Mouse (Mus musculus): ENCODE data around the gene Rhbdl1. TPM values are rescaled to one million over a fixed set of nuclear protein-coding genes. Genes with fewer than 3 reads are reported as not detected.
A peak's percentile ranks its signal among the peaks of the same experiment; 100 is the strongest.

Gene Rhbdl1
- polyA plus RNA-seq, 1 experiment = 2.9 TPM

DNA sequence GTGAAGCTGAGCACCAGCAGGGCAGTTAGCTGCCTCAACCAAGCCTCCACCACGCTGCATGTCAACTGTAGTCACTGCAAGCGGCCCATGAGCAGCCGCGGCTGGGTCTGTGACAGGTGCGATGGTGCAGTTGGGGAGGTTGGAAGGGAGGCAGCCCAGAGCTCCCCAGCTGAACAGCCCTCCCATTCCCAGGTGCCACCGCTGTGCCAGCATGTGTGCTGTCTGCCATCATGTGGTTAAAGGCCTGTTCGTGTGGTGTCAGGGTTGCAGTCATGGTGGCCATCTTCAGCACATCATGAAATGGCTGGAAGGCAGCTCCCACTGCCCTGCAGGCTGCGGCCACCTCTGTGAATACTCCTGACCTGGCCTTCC is 8.9 kb downstream of the Rhbdl1 start:
- peaks cover 86% of the 10 kb centered on the region for H3K4me1 ChIP-seq
- H3K36me3 ChIP-seq (replicated peaks; ENCODE audit: low read length) = peaks cover 67% of the 10 kb centered on the region
- H3K9me3 ChIP-seq = no peaks in the 10 kb centered on the region
- TF ChIP-seq GATA1 (IDR thresholded peaks at IDR 0.05; ENCODE audit: borderline replicate concordance, low read length) (no peak), FLI1 (IDR thresholded peaks at IDR 0.05; ENCODE audit: low read length) (no peak)
- H3K4me3 ChIP-seq (replicated peaks) = peak overlapping the region; percentile 93
- no peaks in the 10 kb centered on the region for H3K27me3 ChIP-seq (replicated peaks)

DNA sequence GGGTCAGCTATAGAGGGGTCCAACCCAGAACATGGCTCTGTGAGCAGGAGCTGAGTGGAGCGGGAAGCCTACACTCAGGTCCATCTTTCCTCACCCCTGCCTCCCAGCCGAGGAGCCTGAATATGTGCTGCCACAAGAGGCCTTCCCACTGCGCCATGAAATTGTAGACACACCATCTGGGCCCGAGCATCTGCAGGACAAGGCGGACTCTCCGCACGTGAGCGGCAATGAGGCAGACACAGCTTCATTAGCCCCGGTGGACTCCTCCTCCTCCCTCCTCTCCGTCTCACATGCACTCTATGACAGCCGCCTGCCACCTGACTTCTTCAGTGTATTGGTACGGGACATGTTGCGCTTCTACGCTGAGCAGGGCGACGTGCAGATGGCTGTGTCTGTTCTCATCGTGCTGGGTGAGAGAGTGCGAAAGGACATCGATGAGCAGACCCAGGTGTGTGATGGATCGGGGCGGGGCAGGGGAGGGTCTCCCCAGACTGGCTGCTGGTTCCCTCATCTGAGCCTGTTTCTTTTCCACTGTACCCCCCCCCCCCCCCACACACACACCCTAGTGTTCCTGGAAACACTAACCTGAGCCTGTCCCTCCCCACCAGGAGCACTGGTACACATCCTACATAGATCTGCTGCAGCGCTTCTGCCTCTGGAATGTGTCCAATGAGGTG is 9.4 kb downstream of the Rhbdl1 start:
- TF ChIP-seq GATA1 (IDR thresholded peaks at IDR 0.05; ENCODE audit: borderline replicate concordance, low read length) = no peak
- Histone ChIP-seq H3K4me3 (replicated peaks) (peak overlapping the region; percentile 93), H3K9me3 (no peaks in the 10 kb centered on the region), H3K36me3 (replicated peaks; ENCODE audit: low read length) (peaks cover 67% of the 10 kb centered on the region), H3K27me3 (replicated peaks) (no peaks in the 10 kb centered on the region), H3K4me1 (peaks cover 89% of the 10 kb centered on the region)

DNA sequence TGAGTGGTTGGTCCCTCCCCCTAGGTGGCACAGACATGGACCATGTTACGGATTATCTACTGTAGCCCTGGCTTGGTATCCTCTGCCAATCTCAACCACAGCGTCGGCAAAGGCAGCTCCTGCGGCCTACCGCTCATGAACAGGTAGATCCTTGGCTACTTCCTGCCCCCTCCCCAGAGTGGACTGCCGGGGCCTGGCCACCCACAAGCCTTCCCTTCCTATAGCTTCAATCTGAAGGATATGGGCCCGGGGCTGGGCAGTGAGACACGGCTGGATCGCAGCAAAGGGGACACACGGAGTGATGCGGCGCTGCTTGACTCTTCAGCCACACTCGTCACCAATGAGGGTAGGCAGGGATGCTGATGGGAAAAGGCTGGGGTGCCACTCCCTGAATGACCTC is 10.1 kb downstream of the Rhbdl1 start:
- H3K4me3 ChIP-seq (replicated peaks) = peak overlapping the region; percentile 55
- H3K9me3 ChIP-seq = no peaks in the 10 kb centered on the region
- no peak for TF ChIP-seq GATA1 (IDR thresholded peaks at IDR 0.05; ENCODE audit: borderline replicate concordance, low read length)
- no peak for TF ChIP-seq FLI1 (IDR thresholded peaks at IDR 0.05; ENCODE audit: low read length)
- peaks cover 66% of the 10 kb centered on the region for H3K36me3 ChIP-seq (replicated peaks; ENCODE audit: low read length)
- H3K4me1 ChIP-seq = peaks cover 90% of the 10 kb centered on the region
- H3K27me3 ChIP-seq (replicated peaks) = peaks cover 3% of the 10 kb centered on the region

DNA sequence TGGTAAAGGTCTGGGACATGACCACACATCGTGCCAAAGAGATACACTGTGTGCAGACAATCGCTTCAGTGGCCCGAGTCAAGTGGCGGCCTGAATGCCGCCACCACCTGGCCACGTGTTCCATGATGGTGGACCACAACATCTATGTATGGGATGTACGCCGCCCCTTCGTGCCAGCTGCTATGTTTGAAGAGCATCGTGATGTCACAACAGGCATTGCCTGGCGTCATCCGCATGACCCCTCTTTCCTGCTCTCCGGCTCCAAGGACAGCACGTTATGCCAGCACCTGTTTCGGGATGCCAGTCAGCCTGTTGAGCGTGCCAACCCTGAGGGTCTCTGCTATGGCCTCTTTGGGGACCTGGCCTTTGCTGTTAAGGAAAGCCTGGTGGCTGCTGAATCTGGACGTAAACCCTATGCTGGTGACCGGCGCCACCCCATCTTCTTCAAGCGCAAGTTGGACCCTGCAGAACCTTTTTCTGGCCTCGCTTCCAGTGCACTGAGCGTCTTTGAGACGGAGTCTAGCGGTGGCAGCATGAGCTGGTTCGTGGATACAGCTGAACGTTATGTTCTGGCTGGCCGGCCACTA is 11.0 kb downstream of the Rhbdl1 start:
- Histone ChIP-seq H3K9me3 (no peaks in the 10 kb centered on the region), H3K4me1 (peaks cover 80% of the 10 kb centered on the region), H3K27me3 (replicated peaks) (peaks cover 6% of the 10 kb centered on the region), H3K36me3 (replicated peaks; ENCODE audit: low read length) (peaks cover 57% of the 10 kb centered on the region), H3K4me3 (replicated peaks) (peak overlapping the region; percentile 53)
- TF ChIP-seq FLI1 (IDR thresholded peaks at IDR 0.05; ENCODE audit: low read length) = no peak
- no peak for TF ChIP-seq GATA1 (IDR thresholded peaks at IDR 0.05; ENCODE audit: borderline replicate concordance, low read length)

DNA sequence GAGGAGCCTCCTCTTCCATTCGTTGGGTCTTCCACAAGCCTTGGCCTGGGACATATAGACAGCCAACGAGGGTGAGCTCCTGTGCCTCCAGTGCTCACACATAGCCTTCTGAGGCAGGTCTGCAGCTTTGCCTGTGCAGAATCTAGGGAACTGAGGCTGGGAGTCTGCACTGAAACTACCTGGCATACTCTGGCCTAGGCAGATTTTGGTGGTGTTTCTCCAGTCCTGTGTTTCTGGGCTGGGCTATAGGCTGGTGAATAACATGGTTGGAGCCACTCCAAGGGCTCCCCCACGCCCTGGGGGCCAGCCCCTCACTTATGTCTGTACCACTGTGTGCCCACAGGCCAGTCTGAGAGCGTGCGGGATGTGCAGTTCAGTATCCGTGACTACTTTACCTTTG is 11.8 kb downstream of the Rhbdl1 start:
- peaks cover 49% of the 10 kb centered on the region for H3K36me3 ChIP-seq (replicated peaks; ENCODE audit: low read length)
- H3K4me1 ChIP-seq = peaks cover 73% of the 10 kb centered on the region
- no peaks in the 10 kb centered on the region for H3K9me3 ChIP-seq
- TF ChIP-seq FLI1 (IDR thresholded peaks at IDR 0.05; ENCODE audit: low read length) (no peak), GATA1 (IDR thresholded peaks at IDR 0.05; ENCODE audit: borderline replicate concordance, low read length) (no peak)
- peaks cover 12% of the 10 kb centered on the region for H3K27me3 ChIP-seq (replicated peaks)
- peak overlapping the region; percentile 46 for H3K4me3 ChIP-seq (replicated peaks)

DNA sequence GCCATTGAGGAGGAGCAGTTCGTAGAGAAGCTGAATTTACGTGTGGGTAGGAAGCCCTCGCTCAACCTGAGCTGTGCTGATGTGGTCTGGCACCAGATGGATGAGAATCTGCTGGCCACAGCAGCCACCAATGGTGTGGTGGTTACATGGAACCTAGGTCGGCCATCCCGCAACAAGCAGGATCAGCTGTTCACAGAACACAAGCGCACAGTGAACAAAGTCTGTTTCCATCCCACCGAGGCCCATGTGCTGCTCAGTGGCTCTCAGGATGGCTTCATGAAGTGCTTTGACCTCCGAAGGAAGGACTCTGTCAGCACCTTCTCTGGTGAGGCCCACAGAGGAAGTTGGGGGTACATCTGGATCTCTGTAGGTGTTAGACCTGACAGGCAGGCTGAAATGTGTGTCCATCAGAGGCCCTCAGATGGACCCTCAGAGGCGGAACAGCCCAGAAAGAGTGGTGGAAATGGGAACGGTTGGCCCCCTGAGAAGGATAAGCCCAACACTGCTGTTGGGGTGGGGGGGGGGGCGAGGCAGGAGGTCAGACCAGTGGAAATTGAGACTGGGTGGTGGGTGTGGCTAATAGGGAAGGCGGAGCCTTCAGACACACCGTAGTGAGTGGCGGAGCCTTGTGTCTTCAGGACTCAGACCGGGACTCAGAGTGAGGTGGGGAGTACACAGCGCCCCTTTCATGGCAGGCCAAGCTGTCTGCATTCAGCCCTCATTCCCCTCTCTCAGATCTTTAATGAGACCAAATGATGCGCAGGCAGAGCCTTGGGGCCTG is 12.5 kb downstream of the Rhbdl1 start:
- H3K4me3 ChIP-seq (replicated peaks) = peak overlapping the region; percentile 96
- peaks cover 42% of the 10 kb centered on the region for H3K36me3 ChIP-seq (replicated peaks; ENCODE audit: low read length)
- no peak for TF ChIP-seq FLI1 (IDR thresholded peaks at IDR 0.05; ENCODE audit: low read length)
- no peak for TF ChIP-seq GATA1 (IDR thresholded peaks at IDR 0.05; ENCODE audit: borderline replicate concordance, low read length)
- H3K9me3 ChIP-seq = no peaks in the 10 kb centered on the region
- H3K27me3 ChIP-seq (replicated peaks) = peaks cover 20% of the 10 kb centered on the region
- peaks cover 72% of the 10 kb centered on the region for H3K4me1 ChIP-seq

DNA sequence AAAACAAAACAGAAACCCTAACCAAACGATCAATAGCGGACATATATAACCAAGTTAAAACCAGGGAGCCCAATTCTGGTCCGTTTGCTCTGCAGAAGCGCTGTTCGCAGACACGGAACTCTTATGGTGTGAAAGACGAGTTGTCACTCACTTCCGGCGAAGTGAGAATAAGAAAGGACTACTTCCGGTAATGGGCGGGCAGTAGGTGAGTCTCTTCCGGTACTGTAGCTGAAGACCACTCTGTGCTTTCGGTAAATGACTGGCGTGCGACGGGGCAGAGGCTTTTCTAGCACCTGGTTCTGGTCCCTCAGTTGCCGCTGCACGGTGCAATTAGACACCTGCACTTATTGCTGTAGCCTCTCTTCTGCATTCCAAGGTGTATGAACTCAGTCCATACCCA is 13.6 kb downstream of the Rhbdl1 start, which contains the start of gene Wdr24:
TSS of gene Wdr24 (plus strand) at position 176 of the 400 bp plus-strand sequence.
- TF ChIP-seq GATA1 (IDR thresholded peaks at IDR 0.05; ENCODE audit: borderline replicate concordance, low read length) = no peak
- TF ChIP-seq FLI1 (IDR thresholded peaks at IDR 0.05; ENCODE audit: low read length) = peak; percentile 93
- Histone ChIP-seq H3K36me3 (replicated peaks; ENCODE audit: low read length) (peaks cover 38% of the 10 kb centered on the region), H3K4me1 (peaks cover 70% of the 10 kb centered on the region), H3K4me3 (replicated peaks) (peak within 1 kb of the TSS; percentile 96), H3K27me3 (replicated peaks) (peaks cover 31% of the 10 kb centered on the region), H3K9me3 (no peaks in the 10 kb centered on the region)

GRCm38 (mm10) chr17:25818851-25819780 is 18.0 kb downstream of the Rhbdl1 start:
- H3K9me3 ChIP-seq = no peaks in the 10 kb centered on the region
- no peaks in the 10 kb centered on the region for H3K36me3 ChIP-seq (replicated peaks; ENCODE audit: low read length)
- H3K4me3 ChIP-seq (replicated peaks) = peak overlapping the region; percentile 87
- TF ChIP-seq GATA1 (IDR thresholded peaks at IDR 0.05; ENCODE audit: borderline replicate concordance, low read length) = no peak
- TF ChIP-seq FLI1 (IDR thresholded peaks at IDR 0.05; ENCODE audit: low read length) = no peak
- peaks cover 31% of the 10 kb centered on the region for H3K4me1 ChIP-seq
- peaks cover 71% of the 10 kb centered on the region for H3K27me3 ChIP-seq (replicated peaks)

DNA sequence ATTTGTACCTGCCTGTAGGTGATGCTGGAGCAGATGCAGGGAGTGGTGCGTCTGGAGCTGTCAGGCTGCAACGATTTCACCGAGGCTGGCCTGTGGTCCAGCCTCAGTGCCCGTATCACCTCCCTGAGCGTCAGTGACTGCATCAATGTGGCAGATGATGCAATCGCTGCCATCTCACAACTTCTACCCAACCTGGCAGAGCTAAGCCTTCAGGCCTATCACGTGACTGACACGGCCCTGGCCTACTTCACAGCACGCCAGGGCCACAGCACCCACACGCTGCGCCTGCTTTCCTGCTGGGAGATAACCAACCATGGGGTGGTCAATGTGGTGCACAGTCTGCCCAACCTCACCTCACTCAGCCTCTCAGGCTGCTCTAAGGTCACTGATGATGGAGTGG is 19.4 kb downstream of the Rhbdl1 start:
- Histone ChIP-seq H3K27me3 (replicated peaks) (peaks cover 84% of the 10 kb centered on the region), H3K4me3 (replicated peaks) (no peak overlapping the region), H3K4me1 (peaks cover 29% of the 10 kb centered on the region), H3K36me3 (replicated peaks; ENCODE audit: low read length) (no peaks in the 10 kb centered on the region), H3K9me3 (no peaks in the 10 kb centered on the region)
- TF ChIP-seq FLI1 (IDR thresholded peaks at IDR 0.05; ENCODE audit: low read length) = no peak
- no peak for TF ChIP-seq GATA1 (IDR thresholded peaks at IDR 0.05; ENCODE audit: borderline replicate concordance, low read length)
